Mouse (Mus musculus): Measurements from ENCODE around the gene Junb. TPM values are rescaled to one million over a fixed set of nuclear protein-coding genes. Genes with fewer than 3 reads are reported as not detected.

Junb gene
- polyA plus RNA-seq, 1 experiment from 2014 or later, result 21.9 TPM

DNA sequence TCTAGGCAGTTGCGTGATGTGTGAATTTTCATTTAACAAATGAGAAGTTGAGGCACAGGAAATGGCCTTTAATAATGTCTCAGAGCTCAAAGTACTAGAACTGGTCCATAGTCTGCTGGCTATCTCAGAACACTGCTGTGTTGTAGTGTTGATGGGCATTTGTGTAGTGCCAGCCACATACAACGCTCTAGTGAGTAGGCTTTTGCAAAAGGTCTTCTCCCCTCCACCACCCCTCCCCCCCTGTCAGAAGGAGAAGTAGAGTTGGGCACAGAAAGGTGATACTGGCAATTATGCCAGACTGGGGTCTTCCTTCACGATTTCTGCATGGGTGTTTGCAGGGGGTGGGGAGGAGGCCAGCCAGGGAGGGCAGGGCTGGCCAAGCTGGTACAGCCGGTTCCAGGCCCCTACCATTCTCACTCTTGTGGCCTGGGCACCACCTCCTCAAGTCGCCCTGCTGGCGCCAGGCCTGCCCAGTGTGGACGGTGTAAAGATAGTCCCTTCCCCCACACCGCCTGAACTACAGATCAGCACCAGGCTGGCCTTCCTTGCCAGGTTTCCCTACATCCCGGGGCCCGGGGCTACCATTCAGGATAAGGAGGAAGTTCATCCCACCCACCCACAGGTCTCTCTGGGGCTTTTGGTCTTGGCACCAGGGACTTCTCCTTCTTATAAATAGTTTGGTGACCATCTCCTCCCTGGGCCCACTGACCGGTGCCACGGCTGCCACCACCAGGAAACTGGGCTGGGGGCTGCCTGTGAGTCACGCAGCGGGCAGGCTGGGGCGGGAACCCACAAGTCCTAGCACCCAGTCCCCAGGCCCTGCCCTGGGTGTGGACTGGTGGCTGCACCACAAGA lies 3.4 kb upstream of the Junb start:
- DNase-seq (no peak), ATAC-seq (no peak)
- no peaks in the 10 kb centered on the region for H3K9me3 ChIP-seq (ENCODE audit: low read length)
- TF ChIP-seq EP300 (IDR thresholded peaks at IDR 0.05; ENCODE audit: low read depth) (no peak), CTCF (IDR thresholded peaks at IDR 0.05; ENCODE audit: low read depth) (no peak)
- H3K4me2 ChIP-seq (ENCODE audit: low read depth, low read length), result no peak overlapping the region
- peaks cover 80% of the 10 kb centered on the region for H3K4me1 ChIP-seq (ENCODE audit: insufficient read depth)
- H3K4me3 ChIP-seq (ENCODE audit: low read depth, low read length), result no peak overlapping the region
- no peaks in the 10 kb centered on the region for H3K27me3 ChIP-seq (ENCODE audit: insufficient read depth, low read length)
- WGBS (ENCODE audit: insufficient replicate concordance), result 61% methylated on average over 15 of the region's 15 CpGs
- H3K36me3 ChIP-seq (replicated peaks; ENCODE audit: insufficient read depth, low read length), result no peaks in the 10 kb centered on the region
- peak overlapping the region; percentile 98 for H3K27ac ChIP-seq (ENCODE audit: low read depth)
- H3K9ac ChIP-seq (replicated peaks), result no peak overlapping the region; the same call in 1 of the 2 replicates

DNA sequence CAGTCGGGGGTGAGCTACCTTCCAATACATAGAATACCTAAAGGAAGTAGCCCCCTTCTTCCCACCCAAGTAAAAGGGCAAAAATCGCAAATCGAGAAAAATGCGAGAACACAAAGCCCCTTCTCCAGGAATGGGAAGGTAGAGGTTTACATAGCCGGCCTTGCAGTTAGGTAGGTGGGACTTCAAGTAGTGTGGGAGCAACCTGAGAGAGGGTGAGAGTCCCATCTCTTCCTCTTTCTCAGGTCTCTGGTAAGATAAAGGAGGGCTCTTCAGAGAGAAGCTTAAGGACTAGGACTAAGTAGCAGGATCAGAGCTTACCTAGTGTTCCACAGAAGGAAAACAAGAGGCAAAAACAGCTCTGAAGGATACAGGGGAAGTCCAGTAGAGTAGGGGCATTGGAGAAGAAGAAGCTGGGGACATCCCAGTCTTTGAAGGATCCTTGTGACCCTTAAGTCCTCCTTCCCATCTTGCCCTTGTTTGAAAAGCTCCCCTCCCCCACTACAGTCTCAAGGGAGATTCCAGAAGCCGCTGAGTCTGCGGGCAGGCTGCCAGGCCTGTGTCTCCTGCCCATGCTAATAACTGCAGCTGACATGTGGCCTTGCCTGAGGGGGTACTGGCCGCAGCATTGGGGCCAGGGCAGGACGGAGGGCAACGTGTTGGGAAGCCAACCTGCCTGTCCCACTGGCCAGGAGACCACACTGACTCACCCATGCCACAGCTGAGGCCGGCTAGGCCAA lies 2.3 kb upstream of the Junb start:
- Histone ChIP-seq H3K27me3 (ENCODE audit: insufficient read depth, low read length) (no peaks in the 10 kb centered on the region), H3K4me2 (ENCODE audit: low read depth, low read length) (peak overlapping the region; percentile 96), H3K9me3 (ENCODE audit: low read length) (no peaks in the 10 kb centered on the region), H3K27ac (ENCODE audit: low read depth) (peak overlapping the region; percentile 98), H3K4me1 (ENCODE audit: insufficient read depth) (peaks cover 74% of the 10 kb centered on the region), H3K36me3 (replicated peaks; ENCODE audit: insufficient read depth, low read length) (no peaks in the 10 kb centered on the region), H3K9ac (replicated peaks) (peak overlapping the region; percentile 68), H3K4me3 (ENCODE audit: low read depth, low read length) (peak overlapping the region; percentile 70; the same call in 1 of the 2 replicates)
- DNase-seq (peak; percentile 64), ATAC-seq (no peak)
- TF ChIP-seq EP300 (IDR thresholded peaks at IDR 0.05; ENCODE audit: low read depth), result 0 out of 2 replicates have a peak, but pooled peaks have one; percentile 10
- no peak for TF ChIP-seq CTCF (IDR thresholded peaks at IDR 0.05; ENCODE audit: low read depth)
- WGBS (ENCODE audit: insufficient replicate concordance), result 35% methylated on average over 11 of the region's 11 CpGs

DNA sequence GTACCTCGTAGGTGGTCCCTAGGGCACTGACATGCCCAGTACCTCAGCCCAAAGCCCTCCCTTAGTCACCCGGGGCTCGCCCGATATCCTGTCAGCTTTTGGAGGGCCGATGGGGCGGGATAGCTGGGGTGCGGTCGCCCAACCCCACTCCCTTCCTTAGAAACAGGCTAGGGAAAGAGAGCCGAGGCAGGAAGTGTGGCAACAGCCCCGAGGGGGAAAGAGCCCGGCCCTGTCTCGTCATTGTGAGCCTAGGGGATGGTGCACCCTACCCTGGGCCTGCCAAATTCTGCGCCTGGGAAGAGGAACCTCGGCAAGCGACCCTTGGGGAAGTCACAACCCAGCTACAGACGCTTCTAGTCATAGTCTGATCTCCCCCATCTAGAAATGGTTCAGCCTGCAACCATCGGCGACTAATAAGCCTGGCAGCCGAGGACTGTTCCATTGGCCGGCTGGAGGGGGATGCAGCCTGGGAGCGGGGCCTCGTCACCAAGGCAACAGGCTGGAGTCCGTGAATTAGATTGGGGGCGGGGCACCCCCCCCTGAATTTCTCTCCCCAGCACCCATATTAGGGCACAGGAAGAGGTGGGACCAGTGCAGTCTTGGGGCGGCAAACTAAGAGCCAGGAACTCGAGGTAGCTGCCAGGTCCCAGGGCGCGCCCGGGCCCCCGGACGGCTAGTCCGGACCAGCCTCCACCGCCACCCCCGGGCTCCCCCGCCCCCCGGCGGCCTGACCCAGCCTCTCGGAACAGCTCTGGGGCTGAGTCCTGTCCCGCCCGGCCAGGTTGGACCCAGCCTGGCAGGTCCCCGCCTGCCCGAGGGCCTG lies 1.3 kb upstream of the Junb start:
- DNase-seq, result peak; percentile 93
- peaks cover 74% of the 10 kb centered on the region for H3K4me1 ChIP-seq (ENCODE audit: insufficient read depth)
- H3K9ac ChIP-seq (replicated peaks), result peak overlapping the region; percentile 68
- no peak for TF ChIP-seq CTCF (IDR thresholded peaks at IDR 0.05; ENCODE audit: low read depth)
- TF ChIP-seq EP300 (IDR thresholded peaks at IDR 0.05; ENCODE audit: low read depth), result peak; percentile 31; the same call in 1 of the 2 replicates
- H3K36me3 ChIP-seq (replicated peaks; ENCODE audit: insufficient read depth, low read length), result peaks cover 3% of the 10 kb centered on the region; the same call in 1 of the 2 replicates
- peak overlapping the region; percentile 98 for H3K27ac ChIP-seq (ENCODE audit: low read depth)
- WGBS (ENCODE audit: insufficient replicate concordance), result 2% methylated on average over 41 of the region's 42 CpGs
- ATAC-seq, result peak; percentile 48
- H3K9me3 ChIP-seq (ENCODE audit: low read length), result no peaks in the 10 kb centered on the region
- no peaks in the 10 kb centered on the region for H3K27me3 ChIP-seq (ENCODE audit: insufficient read depth, low read length)
- H3K4me3 ChIP-seq (ENCODE audit: low read depth, low read length), result peak overlapping the region; percentile 70
- peak overlapping the region; percentile 96 for H3K4me2 ChIP-seq (ENCODE audit: low read depth, low read length)

DNA sequence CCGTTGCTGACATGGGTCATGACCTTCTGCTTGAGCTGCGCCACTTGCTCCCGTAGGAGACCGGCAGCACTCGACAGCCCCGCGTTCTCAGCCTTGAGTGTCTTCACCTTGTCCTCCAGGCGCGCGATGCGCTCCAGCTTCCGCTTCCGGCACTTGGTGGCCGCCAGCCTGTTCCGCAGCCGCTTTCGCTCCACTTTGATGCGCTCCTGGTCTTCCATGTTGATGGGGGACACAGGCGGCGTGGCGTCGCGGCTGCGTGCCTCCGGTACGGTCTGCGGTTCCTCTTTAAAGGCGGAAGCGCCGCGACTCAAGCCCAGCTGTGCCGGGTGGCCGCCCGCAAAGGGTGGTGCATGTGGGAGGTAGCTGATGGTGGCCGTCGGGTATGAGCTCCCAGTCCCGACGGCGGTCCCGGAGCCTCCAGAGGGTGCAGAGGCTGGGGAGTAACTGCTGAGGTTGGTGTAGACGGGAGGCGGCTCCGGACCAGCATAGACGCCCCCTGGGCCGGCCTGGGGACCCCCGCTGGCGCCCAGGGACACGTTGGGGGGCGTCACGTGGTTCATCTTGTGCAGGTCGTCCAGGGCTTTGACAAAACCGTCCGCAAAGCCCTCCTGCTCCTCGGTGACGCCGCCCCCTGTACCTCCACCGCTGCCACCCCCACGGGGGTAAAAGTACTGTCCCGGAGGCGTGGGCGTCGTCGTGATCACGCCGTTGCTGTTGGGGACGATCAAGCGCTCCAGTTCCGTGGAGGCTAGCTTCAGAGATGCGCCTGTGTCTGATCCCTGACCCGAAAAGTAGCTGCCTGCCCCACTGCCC lies 877 bp downstream of the Junb start:
- Histone ChIP-seq H3K4me1 (ENCODE audit: insufficient read depth) (peaks cover 74% of the 10 kb centered on the region), H3K36me3 (replicated peaks; ENCODE audit: insufficient read depth, low read length) (peaks cover 23% of the 10 kb centered on the region), H3K9me3 (ENCODE audit: low read length) (no peaks in the 10 kb centered on the region), H3K4me2 (ENCODE audit: low read depth, low read length) (peak overlapping the region; percentile 96), H3K9ac (replicated peaks) (peak overlapping the region; percentile 93), H3K4me3 (ENCODE audit: low read depth, low read length) (peak overlapping the region; percentile 70), H3K27me3 (ENCODE audit: insufficient read depth, low read length) (no peaks in the 10 kb centered on the region), H3K27ac (ENCODE audit: low read depth) (peak overlapping the region; percentile 98)
- TF ChIP-seq CTCF (IDR thresholded peaks at IDR 0.05; ENCODE audit: low read depth) (no peak), EP300 (IDR thresholded peaks at IDR 0.05; ENCODE audit: low read depth) (no peak)
- under 1% methylated on average over 70 of the region's 70 CpGs for WGBS (ENCODE audit: insufficient replicate concordance)
- peak; percentile 80 for DNase-seq
- ATAC-seq, result no peak

DNA sequence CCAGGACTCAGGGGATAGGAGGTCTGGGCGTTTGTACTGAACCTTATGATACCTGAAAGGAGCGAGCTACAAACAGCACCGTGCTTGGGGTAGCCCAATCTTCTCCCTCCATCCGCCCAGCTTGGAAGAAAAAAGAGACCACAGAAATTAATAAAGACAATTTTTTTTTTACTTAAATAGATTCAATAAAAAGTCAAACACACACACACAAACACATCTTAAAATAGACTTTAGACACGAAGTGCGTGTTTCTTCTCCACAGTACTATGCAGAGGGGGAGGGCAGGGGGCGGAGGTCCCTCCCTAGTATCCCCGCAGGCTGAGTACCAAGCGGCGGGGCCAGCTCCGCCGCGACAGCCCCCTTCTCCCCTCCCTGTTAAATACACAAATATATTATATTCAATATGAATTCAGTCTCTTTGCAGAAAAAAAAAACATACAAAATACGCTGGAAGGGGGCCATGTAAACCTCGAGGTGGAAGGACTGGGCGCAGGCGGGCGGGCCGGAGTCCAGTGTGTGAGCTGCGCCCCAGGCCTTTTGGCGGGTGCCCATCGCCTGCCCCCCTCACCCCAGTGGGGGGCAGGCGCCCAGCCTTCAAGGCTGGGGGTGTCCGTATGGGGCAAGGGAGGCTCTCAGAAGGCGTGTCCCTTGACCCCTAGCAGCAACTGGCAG lies 1.6 kb downstream of the Junb start:
- TF ChIP-seq CTCF (IDR thresholded peaks at IDR 0.05; ENCODE audit: low read depth), result no peak
- no peak for TF ChIP-seq EP300 (IDR thresholded peaks at IDR 0.05; ENCODE audit: low read depth)
- Histone ChIP-seq H3K4me2 (ENCODE audit: low read depth, low read length) (peak overlapping the region; percentile 96), H3K4me1 (ENCODE audit: insufficient read depth) (peaks cover 66% of the 10 kb centered on the region), H3K9ac (replicated peaks) (peak overlapping the region; percentile 93), H3K27ac (ENCODE audit: low read depth) (peak overlapping the region; percentile 98), H3K4me3 (ENCODE audit: low read depth, low read length) (peak overlapping the region; percentile 70), H3K36me3 (replicated peaks; ENCODE audit: insufficient read depth, low read length) (peaks cover 31% of the 10 kb centered on the region), H3K9me3 (ENCODE audit: low read length) (no peaks in the 10 kb centered on the region), H3K27me3 (ENCODE audit: insufficient read depth, low read length) (no peaks in the 10 kb centered on the region)
- ATAC-seq (no peak), DNase-seq (no peak)
- WGBS (ENCODE audit: insufficient replicate concordance), result under 1% methylated on average over 25 of the region's 25 CpGs

All from liver, postnatal 0 days (tissue).